Mouse (Mus musculus): ENCODE results near the gene Fam131a.

The Fam131a gene

GRCm38 (mm10) chr16:20699266-20699665, 6.2 kb downstream of the Fam131a start:
- peak; percentile 32 for DNase-seq

GRCm38 (mm10) chr16:20700036-20700435, 7.0 kb downstream of the Fam131a start:
- DNase-seq: peak; percentile 75

- DNase-seq: no peak
Measured at GRCm38 (mm10) chr16:20701316-20701715, 8.3 kb downstream of the Fam131a start.

GRCm38 (mm10) chr16:20701729-20702521, 8.9 kb downstream of the Fam131a start:
- DNase-seq: peak; percentile 38

- DNase-seq: peak; percentile 79
Measured at GRCm38 (mm10) chr16:20702522-20702893, 9.5 kb downstream of the Fam131a start.

GRCm38 (mm10) chr16:20703071-20703470, 10.0 kb downstream of the Fam131a start:
- DNase-seq: peak; percentile 42

GRCm38 (mm10) chr16:20703699-20704400, 10.8 kb downstream of the Fam131a start:
- no peak for DNase-seq

GRCm38 (mm10) chr16:20705786-20706185, 12.7 kb downstream of the Fam131a start:
- DNase-seq: peak; percentile 60

- DNase-seq: peak; percentile 51
Measured at GRCm38 (mm10) chr16:20706407-20707055, 13.5 kb downstream of the Fam131a start.

- peak; percentile 24 for DNase-seq
Measured at GRCm38 (mm10) chr16:20708220-20708938, 15.3 kb downstream of the Fam131a start.

GRCm38 (mm10) chr16:20708939-20709734, 16.1 kb downstream of the Fam131a start:
- peak; percentile 42 for DNase-seq

GRCm38 (mm10) chr16:20710370-20710769, 17.3 kb downstream of the Fam131a start:
- peak; percentile 35 for DNase-seq

GRCm38 (mm10) chr16:20710810-20711209, 17.8 kb downstream of the Fam131a start:
- DNase-seq: peak; percentile 31

GRCm38 (mm10) chr16:20712190-20712589, 19.1 kb downstream of the Fam131a start:
- DNase-seq: no peak

GRCm38 (mm10) chr16:20712889-20713288, 19.8 kb downstream of the Fam131a start:
- DNase-seq: no peak

GRCm38 (mm10) chr16:20714307-20715080, 21.5 kb downstream of the Fam131a start:
- DNase-seq: peak; percentile 58

- DNase-seq: peak; percentile 59
Measured at GRCm38 (mm10) chr16:20715161-20715560, 22.1 kb downstream of the Fam131a start.

- no peak for DNase-seq
Measured at GRCm38 (mm10) chr16:20715566-20715965, 22.5 kb downstream of the Fam131a start.

- peak; percentile 79 for DNase-seq
Measured at GRCm38 (mm10) chr16:20715976-20716840, 23.2 kb downstream of the Fam131a start.

- DNase-seq: no peak
Measured at GRCm38 (mm10) chr16:20716841-20717180, 23.8 kb downstream of the Fam131a start.
